Mouse (Mus musculus) midbrain, embryonic 11.5 days (tissue): ENCODE measurements around the gene Stx11. TPM values are rescaled to one million over a fixed set of nuclear protein-coding genes. Genes with fewer than 3 reads are reported as not detected.
"Not testable (repeated sequence)": the region's sequence is repeated elsewhere in the genome, so short reads cannot be mapped to it uniquely, and the experiment has no call there.

Experiments
- ATAC-seq: fragments of 200-750 bp; cut with Nextera tagmentation; 2 replicates; pipeline ENCODE4 v1.8.0; 2017; ENCODE audit warnings: moderate TSS enrichment, moderate library complexity; ENCODE audit not compliant: low FRiP score
- DNase-seq: peaks from one replicate; pipeline ENCODE4 v3.0.0; 2015; ENCODE audit warnings: low spot score; ENCODE audit errors: missing footprints
- H3K27ac ChIP-seq: fragments of 300-500 bp; sonication (generic); 2 replicates; pipeline ENCODE4 v1.5.1; 2014; ENCODE audit warnings: low read depth, low read length
- H3K27me3 ChIP-seq: fragments of 300-500 bp; sonication (generic); 2 replicates; pipeline ENCODE4 v1.6.1; 2014; ENCODE audit warnings: mild to moderate bottlenecking, low read length, moderate library complexity, mixed read lengths; ENCODE audit not compliant: control insufficient read depth, insufficient read depth
- H3K36me3 ChIP-seq: fragments of 300-500 bp; sonication (generic); 2 replicates; pipeline ENCODE4 v1.6.1; 2014; ENCODE audit warnings: mild to moderate bottlenecking, low read length, moderate library complexity, mixed read lengths; ENCODE audit not compliant: control insufficient read depth, insufficient read depth
- H3K4me1 ChIP-seq: fragments of 300-500 bp; sonication (generic); 2 replicates; pipeline ENCODE4 v1.6.1; 2014; ENCODE audit warnings: low read length; ENCODE audit not compliant: control insufficient read depth, insufficient read depth
- H3K4me2 ChIP-seq: fragments of 300-500 bp; sonication (generic); 2 replicates; pipeline ENCODE4 v1.6.1; 2014; ENCODE audit warnings: mild to moderate bottlenecking, moderate library complexity
- H3K4me3 ChIP-seq: fragments of 300-500 bp; sonication (generic); 2 replicates; pipeline ENCODE4 v1.5.1; 2014; ENCODE audit warnings: low read depth, low read length
- H3K9ac ChIP-seq: fragments of 300-500 bp; sonication (generic); 2 replicates; pipeline ENCODE4 v1.6.1; 2014; ENCODE audit warnings: low read length
- H3K9me3 ChIP-seq: fragments of 300-500 bp; sonication (generic); 2 replicates; pipeline ENCODE4 v1.6.1; 2016; ENCODE audit warnings: low read length; ENCODE audit not compliant: control insufficient read depth
- WGBS: fragments of 180-500 bp; shearing (Covaris S2); extraction: QIAGEN DNeasy Blood & Tissue Kit; methylation state at CpG from one replicate; pipeline ENCODE4 v1.1.7; 2014; 5-methylcytosine and 5-hydroxymethylcytosine counted together
- polyA plus RNA-seq: library from polyadenylated mRNA; unstranded; fragments of >200 nt; fragmentation: Nextera tagmentation; extraction: Ambion mirVana; gene quantifications from 2 replicates; pipeline ENCODE4 v1.2.1, GENCODE M21; 2014

The Stx11 gene
- polyA plus RNA-seq, 1 experiment from 2014 or later = 2.0 TPM

- DNase-seq (no peak), ATAC-seq (no peak)
- Histone ChIP-seq H3K4me1 (peaks cover 5% of the 10 kb centered on the region; the same call in 1 of the 2 replicates), H3K4me3 (no peak overlapping the region), H3K9ac (no peak overlapping the region), H3K27ac (no peak overlapping the region), H3K9me3 (no peaks in the 10 kb centered on the region), H3K4me2 (no peak overlapping the region), H3K27me3 (peaks cover 4% of the 10 kb centered on the region; the same call in 1 of the 2 replicates), H3K36me3 (no peaks in the 10 kb centered on the region)
- WGBS = 75% methylated on average over 5 of the region's 5 CpGs
These were observed 1.6 kb upstream of the Stx11 start for GRCm38 (mm10) chr10:12965669-12966180.

GRCm38 (mm10) chr10:12963362-12964147 is 543 bp downstream of the Stx11 start:
- no peaks in the 10 kb centered on the region for H3K36me3 ChIP-seq
- no peaks in the 10 kb centered on the region for H3K9me3 ChIP-seq
- peaks cover 5% of the 10 kb centered on the region; the same call in 1 of the 2 replicates for H3K4me1 ChIP-seq
- DNase-seq (peak; percentile 89), ATAC-seq (peak; percentile 64; the same call in 1 of the 2 replicates)
- peaks cover 4% of the 10 kb centered on the region; the same call in 1 of the 2 replicates for H3K27me3 ChIP-seq
- peak overlapping the region; percentile 66 for H3K4me3 ChIP-seq
- WGBS = 6% methylated on average over 29 of the region's 29 CpGs
- peak overlapping the region; percentile 74 for H3K9ac ChIP-seq
- H3K4me2 ChIP-seq = peak overlapping the region; percentile 81
- H3K27ac ChIP-seq = no peak overlapping the region

- Histone ChIP-seq H3K4me1 (peaks cover 5% of the 10 kb centered on the region; the same call in 1 of the 2 replicates), H3K27ac (no peak overlapping the region), H3K36me3 (no peaks in the 10 kb centered on the region), H3K9ac (no peak overlapping the region), H3K4me2 (no peak overlapping the region), H3K27me3 (peaks cover 4% of the 10 kb centered on the region; the same call in 1 of the 2 replicates), H3K9me3 (no peaks in the 10 kb centered on the region), H3K4me3 (no peak overlapping the region)
- no peak for ATAC-seq
- DNase-seq = no peak
These were observed 1.9 kb downstream of the Stx11 start for GRCm38 (mm10) chr10:12962238-12962637.

GRCm38 (mm10) chr10:12961546-12961945 is 2.6 kb downstream of the Stx11 start:
- no peaks in the 10 kb centered on the region for H3K36me3 ChIP-seq
- H3K27ac ChIP-seq = no peak overlapping the region
- peak; percentile 61 for DNase-seq
- H3K9me3 ChIP-seq = no peaks in the 10 kb centered on the region
- ATAC-seq = no peak
- H3K27me3 ChIP-seq = peaks cover 4% of the 10 kb centered on the region; the same call in 1 of the 2 replicates
- no peak overlapping the region for H3K4me2 ChIP-seq
- 91% methylated on average over 8 of the region's 8 CpGs for WGBS
- H3K9ac ChIP-seq = no peak overlapping the region
- no peak overlapping the region for H3K4me3 ChIP-seq
- H3K4me1 ChIP-seq = peaks cover 5% of the 10 kb centered on the region; the same call in 1 of the 2 replicates

- ATAC-seq (no peak), DNase-seq (peak; percentile 54)
- H3K27ac ChIP-seq = no peak overlapping the region
- H3K4me2 ChIP-seq = no peak overlapping the region
- H3K9me3 ChIP-seq = no peaks in the 10 kb centered on the region
- H3K4me3 ChIP-seq = no peak overlapping the region
- 77% methylated on average over 4 of the region's 4 CpGs for whole genome bisulfite sequencing
- H3K27me3 ChIP-seq = no peaks in the 10 kb centered on the region
- H3K4me1 ChIP-seq = no peaks in the 10 kb centered on the region
- no peaks in the 10 kb centered on the region for H3K36me3 ChIP-seq
- no peak overlapping the region for H3K9ac ChIP-seq
These were observed 6.8 kb downstream of the Stx11 start for GRCm38 (mm10) chr10:12957271-12957670.

GRCm38 (mm10) chr10:12955831-12956230 is 8.3 kb downstream of the Stx11 start:
- Histone ChIP-seq H3K27me3 (no peaks in the 10 kb centered on the region), H3K9me3 (no peaks in the 10 kb centered on the region), H3K4me1 (no peaks in the 10 kb centered on the region), H3K9ac (no peak overlapping the region), H3K27ac (no peak overlapping the region), H3K36me3 (no peaks in the 10 kb centered on the region), H3K4me3 (no peak overlapping the region), H3K4me2 (no peak overlapping the region)
- 55% methylated on average over 1 of the region's 1 CpGs for WGBS
- DNase-seq = no peak
- no peak for ATAC-seq

- DNase-seq = not testable (repeated sequence)
These were observed 12.7 kb downstream of the Stx11 start for GRCm38 (mm10) chr10:12951358-12951757.

GRCm38 (mm10) chr10:12949299-12949698 is 14.8 kb downstream of the Stx11 start:
- 85% methylated on average over 6 of the region's 7 CpGs for WGBS
- H3K4me2 ChIP-seq = no peak overlapping the region
- H3K4me1 ChIP-seq = no peaks in the 10 kb centered on the region
- no peak for DNase-seq
- H3K27ac ChIP-seq = no peak overlapping the region
- no peak for ATAC-seq
- H3K9ac ChIP-seq = no peak overlapping the region
- H3K4me3 ChIP-seq = no peak overlapping the region
- H3K27me3 ChIP-seq = no peaks in the 10 kb centered on the region
- H3K36me3 ChIP-seq = no peaks in the 10 kb centered on the region
- H3K9me3 ChIP-seq = no peaks in the 10 kb centered on the region

More at GRCm38 (mm10) chr10:12951358-12951757, 12.7 kb downstream of the Stx11 start:
- not testable (repeated sequence) for H3K9ac ChIP-seq, H3K4me3 ChIP-seq, H3K9me3 ChIP-seq, H3K27me3 ChIP-seq, H3K4me1 ChIP-seq, ATAC-seq, H3K36me3 ChIP-seq, H3K27ac ChIP-seq, H3K4me2 ChIP-seq
- 75% methylated on average over 4 of the region's 4 CpGs for WGBS

- no peak for DNase-seq
- Histone ChIP-seq H3K9me3 (no peaks in the 10 kb centered on the region), H3K27me3 (no peaks in the 10 kb centered on the region), H3K4me3 (no peak overlapping the region), H3K4me2 (no peak overlapping the region), H3K27ac (no peak overlapping the region), H3K36me3 (no peaks in the 10 kb centered on the region), H3K4me1 (no peaks in the 10 kb centered on the region), H3K9ac (no peak overlapping the region)
- no peak for ATAC-seq
- WGBS = 94% methylated on average over 3 of the region's 3 CpGs
These were observed 16.5 kb downstream of the Stx11 start for GRCm38 (mm10) chr10:12947606-12948005.
